Mouse (Mus musculus) CH12.LX (cell line): Measurements from ENCODE around the gene Pdgfa. TPM values are rescaled to one million over a fixed set of nuclear protein-coding genes. Genes with fewer than 3 reads are reported as not detected.
A peak's percentile ranks its signal among the peaks of the same experiment; 100 is the strongest.

Experiments
- DNase-seq: peaks from one replicate; pipeline ENCODE4 v3.0.0-alpha.2; 2013; ENCODE audit errors: extremely low read depth
- H3K27ac ChIP-seq: 2 replicates; pipeline ENCODE4 v1.5.1; 2012; ENCODE audit warnings: low read depth, mild to moderate bottlenecking, control low read depth, moderate library complexity; ENCODE audit not compliant: insufficient read depth
- H3K27me3 ChIP-seq: replicated peaks from 2 replicates; pipeline ENCODE3; 2012; ENCODE audit warnings: inconsistent platforms
- H3K36me3 ChIP-seq, 2 experiments: replicated peaks in 1 of 2; 2 replicates each; pipeline versions ENCODE3 to v1.6.1; 2012; ENCODE audit warnings: inconsistent platforms in 1 of 2, low read length in 1 of 2, mild to moderate bottlenecking in 1 of 2, mixed read lengths in 1 of 2, moderate library complexity in 1 of 2; ENCODE audit not compliant: control insufficient read depth in 1 of 2, insufficient read depth in 1 of 2
- H3K4me1 ChIP-seq, 2 experiments: 2 replicates each; pipeline ENCODE4 v1.6.1; 2012; ENCODE audit warnings: inconsistent platforms in 1 of 2, moderate library complexity in 1 of 2; ENCODE audit not compliant: insufficient read depth in 2 of 2, control insufficient read depth in 1 of 2
- H3K4me2 ChIP-seq: 2 replicates; pipeline ENCODE4 v1.6.1; 2012; ENCODE audit warnings: low read depth, mild to moderate bottlenecking, control low read depth; ENCODE audit not compliant: poor library complexity, insufficient read depth, severe bottlenecking
- H3K4me3 ChIP-seq, 3 experiments: fragments of 150-350 bp in 1 of 3; sonication (generic) in 1 of 3; replicated peaks in 1 of 3; 2 replicates each; pipeline versions ENCODE3 to v1.5.1; 2011 to 2012; ENCODE audit warnings: low read depth in 2 of 3, low read length in 2 of 3, mild to moderate bottlenecking in 2 of 3, moderate library complexity in 2 of 3, control low read depth in 1 of 3, improper control_type of control experiment in 1 of 3, inconsistent platforms in 1 of 3, mixed read lengths in 1 of 3; ENCODE audit not compliant: poor library complexity in 1 of 3
- H3K79me2 ChIP-seq: replicated peaks from 2 replicates; pipeline ENCODE4 v1.6.1; 2012; ENCODE audit warnings: mild to moderate bottlenecking, moderate library complexity; ENCODE audit not compliant: control insufficient read depth, poor library complexity, insufficient read depth, severe bottlenecking; ENCODE audit errors: extremely low read depth
- H3K9ac ChIP-seq: 2 replicates; pipeline ENCODE4 v1.6.1; 2012; ENCODE audit warnings: low read depth, mild to moderate bottlenecking, control low read depth, moderate library complexity; ENCODE audit not compliant: insufficient read depth
- H3K9me3 ChIP-seq: replicated peaks from 2 replicates; pipeline ENCODE3; 2012; ENCODE audit warnings: low read length, inconsistent platforms, mixed read lengths
- BHLHE40 ChIP-seq: IDR thresholded peaks from 2 replicates; pipeline ENCODE4 v1.6.1; 2011; ENCODE audit warnings: mild to moderate bottlenecking, low read depth, low read length, improper control_type of control experiment
- CHD2 ChIP-seq: IDR thresholded peaks from 2 replicates; pipeline ENCODE4 v1.6.1; 2011; ENCODE audit warnings: low read length, improper control_type of control experiment
- EP300 ChIP-seq: IDR thresholded peaks from 2 replicates; pipeline ENCODE4 v1.6.1; 2011; ENCODE audit warnings: low read length, improper control_type of control experiment
- ETS1 ChIP-seq: conservative IDR thresholded peaks from 2 replicates; pipeline ENCODE4 v1.6.1; 2012; ENCODE audit warnings: low read depth, mild to moderate bottlenecking, inconsistent platforms, low read length, improper control_type of control experiment, moderate library complexity
- GABPA ChIP-seq: IDR thresholded peaks from 2 replicates; pipeline ENCODE4 v1.6.1; 2012; ENCODE audit warnings: low read depth, low read length, improper control_type of control experiment, inconsistent platforms; ENCODE audit not compliant: insufficient replicate concordance
- JUN ChIP-seq: IDR thresholded peaks from 2 replicates; pipeline ENCODE4 v1.6.1; 2011; ENCODE audit warnings: low read depth, mild to moderate bottlenecking, low read length, improper control_type of control experiment, moderate library complexity; ENCODE audit not compliant: insufficient read depth
- JUND ChIP-seq: conservative IDR thresholded peaks from 2 replicates; pipeline ENCODE4 v1.6.1; 2011; ENCODE audit warnings: low read depth, low read length, improper control_type of control experiment
- MAFK ChIP-seq: IDR thresholded peaks from 2 replicates; pipeline ENCODE4 v1.6.1; 2011; ENCODE audit warnings: low read length, improper control_type of control experiment; ENCODE audit not compliant: insufficient replicate concordance
- MAX ChIP-seq: IDR thresholded peaks from 2 replicates; pipeline ENCODE4 v1.6.1; 2011; ENCODE audit warnings: low read length, improper control_type of control experiment
- MAZ ChIP-seq: IDR thresholded peaks from 2 replicates; pipeline ENCODE4 v1.6.1; 2012; ENCODE audit warnings: low read depth, mild to moderate bottlenecking, inconsistent platforms, low read length, improper control_type of control experiment, moderate library complexity
- PAX5 ChIP-seq: IDR thresholded peaks from 2 replicates; pipeline ENCODE4 v1.6.1; 2012; ENCODE audit warnings: low read length, inconsistent platforms, mixed read lengths
- POLR2A ChIP-seq: IDR thresholded peaks from 2 replicates; pipeline ENCODE4 v1.6.1; 2011; ENCODE audit warnings: low read depth, mild to moderate bottlenecking, improper control_type of control experiment, low read length
- SIN3A ChIP-seq: IDR thresholded peaks from 2 replicates; pipeline ENCODE4 v1.6.1; 2012; ENCODE audit warnings: low read length, improper control_type of control experiment, inconsistent platforms
- SMC3 ChIP-seq: IDR thresholded peaks from 2 replicates; pipeline ENCODE4 v1.6.1; 2011; ENCODE audit warnings: low read depth, low read length, improper control_type of control experiment
- TBP ChIP-seq: conservative IDR thresholded peaks from 2 replicates; pipeline ENCODE4 v1.6.1; 2011; ENCODE audit warnings: low read depth, low read length, improper control_type of control experiment
- TCF12 ChIP-seq: IDR thresholded peaks from 2 replicates; pipeline ENCODE4 v1.6.1; 2014; ENCODE audit warnings: low read depth, mild to moderate bottlenecking, inconsistent platforms, low read length, improper control_type of control experiment
- USF1 ChIP-seq: IDR thresholded peaks from 2 replicates; pipeline ENCODE4 v1.6.1; 2014; ENCODE audit warnings: low read depth, mild to moderate bottlenecking, inconsistent platforms, low read length, improper control_type of control experiment
- USF2 ChIP-seq: conservative IDR thresholded peaks from 2 replicates; pipeline ENCODE4 v1.6.1; 2011; ENCODE audit warnings: low read depth, low read length, improper control_type of control experiment
- ZMIZ1 ChIP-seq: IDR thresholded peaks from 2 replicates; pipeline ENCODE4 v1.6.1; 2012; ENCODE audit warnings: low read depth, mild to moderate bottlenecking, inconsistent platforms, low read length, improper control_type of control experiment
- ZNF384 ChIP-seq: IDR thresholded peaks from 2 replicates; pipeline ENCODE4 v1.6.1; 2012; ENCODE audit warnings: low read depth, low read length, improper control_type of control experiment, inconsistent platforms
- dilution Hi-C: fragments of 300-500 bp; cut with MboI; formaldehyde crosslinking; loops from 2 replicates; pipeline ENCODE4 v1.14.3; 2020; ENCODE audit warnings: low sequenced_read_pairs; ENCODE audit not compliant: extremely low pct_unique_long_range_greater_than_20kb, extremely low pct_ligation_motif_present
- in situ Hi-C: fragments of 300-500 bp; cut with MboI; formaldehyde crosslinking; loops from 3 replicates; pipeline ENCODE4 v1.14.3; 2019; ENCODE audit warnings: low sequenced_read_pairs, low pct_ligation_motif_present, low pct_unique_long_range_greater_than_20kb, mixed read lengths
- polyA plus RNA-seq: library from polyadenylated mRNA; unstranded; fragments of >175 nt; gene quantifications from 2 replicates; pipeline ENCODE4 v1.2.1, GENCODE M21; 2012; ENCODE audit warnings: low read depth; ENCODE audit not compliant: insufficient read length
- total RNA-seq, 2 experiments: library from RNA; depleted of rRNA; stranded (reverse); fragments of 300-350 nt in 1 of 2; fragments of >200 nt in 1 of 2; gene quantifications; 2 replicates each; pipeline ENCODE4 v1.2.3; 2012 to 2014

Gene Pdgfa
- total and polyA plus RNA-seq, 3 experiments, result 26.5 to 30.7 (median 27.5) TPM

- TF ChIP-seq PAX5 (no peak), MAZ (peak; percentile 87), ZNF384 (no peak), ETS1 (peak; percentile 83), ZMIZ1 (no peak), SMC3 (no peak), JUND (no peak), USF1 (no peak), CHD2 (no peak), EP300 (0 out of 2 replicates have a peak, but pooled peaks have one; percentile 6), USF2 (no peak), BHLHE40 (peak; percentile 51), GABPA (no peak), SIN3A (no peak), TBP (no peak), TCF12 (peak; percentile 41; the same call in 1 of the 2 replicates), JUN (no peak), POLR2A (no peak)
- TF ChIP-seq, all 38 proteins: peak for 6
Measured at GRCm38 (mm10) chr5:138948031-138948980, 48.9 kb downstream of the Pdgfa start (continued).

GRCm38 (mm10) chr5:138947487-138947886 lies 49.7 kb downstream of the Pdgfa start:
- Histone ChIP-seq H3K4me2 (peak overlapping the region; percentile 54), H3K4me1 (peaks cover 24 to 56% of the 10 kb centered on the region in 2 experiments), H3K27me3 (no peaks in the 10 kb centered on the region), H3K27ac (no peak overlapping the region), H3K79me2 (no peaks in the 10 kb centered on the region), H3K4me3 (no peak overlapping the region), H3K9me3 (no peaks in the 10 kb centered on the region), H3K9ac (no peak overlapping the region), H3K36me3 (no peaks in the 10 kb centered on the region)
- DNase-seq, result peak; percentile 81
- dilution Hi-C loops, result no loop called here
- in situ Hi-C loops, result no loop called here
- TF ChIP-seq EP300 (no peak), ETS1 (0 out of 2 replicates have a peak, but pooled peaks have one; percentile 8), BHLHE40 (peak; percentile 73), MAFK (peak; percentile 62; the same call in 1 of the 2 replicates), PAX5 (no peak), ZMIZ1 (no peak), MAX (no peak)
